Mouse (Mus musculus) forebrain, embryonic 11.5 days (tissue): ENCODE results near the gene Pick1. TPM values are rescaled to one million over a fixed set of nuclear protein-coding genes. Genes with fewer than 3 reads are reported as not detected.

ENCODE experiments used
- ATAC-seq: fragments of 200-750 bp; cut with Nextera tagmentation; replicated peaks from 2 replicates; pipeline ENCODE4 v1.8.0; 2017; ENCODE audit warnings: moderate TSS enrichment; ENCODE audit not compliant: low FRiP score
- DNase-seq: peaks from one replicate; pipeline ENCODE4 v3.0.0-alpha.2; 2017; ENCODE audit warnings: low spot score
- H3K27ac ChIP-seq: fragments of 300-500 bp; sonication (generic); 2 replicates; pipeline ENCODE4 v1.5.1; 2014; ENCODE audit warnings: low read depth, low read length
- H3K27me3 ChIP-seq: fragments of 300-500 bp; sonication (generic); 2 replicates; pipeline ENCODE4 v1.6.1; 2014; ENCODE audit warnings: mild to moderate bottlenecking, low read length, mixed read lengths; ENCODE audit not compliant: control insufficient read depth, insufficient read depth
- H3K36me3 ChIP-seq: fragments of 300-500 bp; sonication (generic); 2 replicates; pipeline ENCODE4 v1.6.1; 2014; ENCODE audit warnings: mild to moderate bottlenecking, low read length, moderate library complexity, mixed read lengths; ENCODE audit not compliant: control insufficient read depth, insufficient read depth
- H3K4me1 ChIP-seq: fragments of 300-500 bp; sonication (generic); replicated peaks from 2 replicates; pipeline ENCODE4 v1.6.1; 2014; ENCODE audit warnings: low read length, mixed read lengths; ENCODE audit not compliant: control insufficient read depth, insufficient read depth
- H3K4me2 ChIP-seq: fragments of 300-500 bp; sonication (generic); 2 replicates; pipeline ENCODE4 v1.6.1; 2014; ENCODE audit warnings: low read depth, mild to moderate bottlenecking, low read length, moderate library complexity, mixed read lengths; ENCODE audit not compliant: severe bottlenecking
- H3K4me3 ChIP-seq: fragments of 300-500 bp; sonication (generic); 2 replicates; pipeline ENCODE4 v1.5.1; 2014; ENCODE audit warnings: low read depth, low read length
- H3K9ac ChIP-seq: fragments of 300-500 bp; sonication (generic); 2 replicates; pipeline ENCODE4 v1.6.1; 2014; ENCODE audit warnings: low read length
- H3K9me3 ChIP-seq: fragments of 300-500 bp; sonication (generic); 2 replicates; pipeline ENCODE4 v1.6.1; 2016; ENCODE audit warnings: low read length, mixed read lengths; ENCODE audit not compliant: control insufficient read depth
- WGBS: fragments of 180-500 bp; shearing (Covaris S2); extraction: QIAGEN DNeasy Blood & Tissue Kit; methylation state at CpG from one replicate; pipeline ENCODE4 v1.1.7; 2014; 5-methylcytosine and 5-hydroxymethylcytosine counted together
- polyA plus RNA-seq: library from polyadenylated mRNA; unstranded; fragments of >200 nt; fragmentation: Nextera tagmentation; extraction: Ambion mirVana; gene quantifications from 2 replicates; pipeline ENCODE4 v1.2.1, GENCODE M21; 2014

Gene Pick1
- polyA plus RNA-seq, 1 experiment from 2014 or later: 29.0 TPM

- H3K27me3 ChIP-seq: no peaks in the 10 kb centered on the region
- H3K36me3 ChIP-seq: no peaks in the 10 kb centered on the region
- DNase-seq: no peak
- no peak overlapping the region for H3K27ac ChIP-seq
- H3K4me1 ChIP-seq: peaks cover 19% of the 10 kb centered on the region
- no peaks in the 10 kb centered on the region for H3K9me3 ChIP-seq
- H3K4me2 ChIP-seq: no peak overlapping the region
- no peak for ATAC-seq
- WGBS: 88% methylated on average over 8 of the region's 8 CpGs
- no peak overlapping the region for H3K9ac ChIP-seq
- no peak overlapping the region for H3K4me3 ChIP-seq
These were observed 33.5 kb upstream of the Pick1 start for GRCm38 (mm10) chr15:79195492-79195891.

GRCm38 (mm10) chr15:79199390-79199976, 29.5 kb upstream of the Pick1 start:
- no peak for DNase-seq
- Histone ChIP-seq H3K9me3 (no peaks in the 10 kb centered on the region), H3K4me3 (no peak overlapping the region), H3K27me3 (no peaks in the 10 kb centered on the region), H3K9ac (no peak overlapping the region), H3K4me2 (no peak overlapping the region), H3K27ac (no peak overlapping the region), H3K36me3 (no peaks in the 10 kb centered on the region), H3K4me1 (peaks cover 14% of the 10 kb centered on the region)
- ATAC-seq: no peak
- 92% methylated on average over 12 of the region's 12 CpGs for WGBS

GRCm38 (mm10) chr15:79201491-79202150, 27.4 kb upstream of the Pick1 start:
- Histone ChIP-seq H3K4me1 (peaks cover 14% of the 10 kb centered on the region), H3K4me2 (0 out of 2 replicates have a peak overlapping the region, but pooled peaks have one; percentile 8), H3K36me3 (no peaks in the 10 kb centered on the region), H3K27me3 (no peaks in the 10 kb centered on the region), H3K9me3 (no peaks in the 10 kb centered on the region), H3K9ac (peak overlapping the region; percentile 50; the same call in 1 of the 2 replicates), H3K4me3 (no peak overlapping the region), H3K27ac (peak overlapping the region; percentile 74)
- DNase-seq (peak; percentile 74), ATAC-seq (peak; percentile 77)
- 19% methylated on average over 13 of the region's 13 CpGs for WGBS

- ATAC-seq (0 out of 2 replicates have a peak, but pooled peaks have one; percentile 36), DNase-seq (no peak)
- Histone ChIP-seq H3K4me2 (no peak overlapping the region), H3K36me3 (no peaks in the 10 kb centered on the region), H3K27me3 (no peaks in the 10 kb centered on the region), H3K9me3 (no peaks in the 10 kb centered on the region), H3K4me1 (peaks cover 14% of the 10 kb centered on the region), H3K27ac (peak overlapping the region; percentile 74; the same call in 1 of the 2 replicates), H3K4me3 (no peak overlapping the region), H3K9ac (no peak overlapping the region)
- 57% methylated on average over 10 of the region's 10 CpGs for WGBS
These were observed 26.4 kb upstream of the Pick1 start for GRCm38 (mm10) chr15:79202575-79202974.

- H3K9ac ChIP-seq: no peak overlapping the region
- no peaks in the 10 kb centered on the region for H3K36me3 ChIP-seq
- H3K4me1 ChIP-seq: no peaks in the 10 kb centered on the region
- no peak overlapping the region for H3K27ac ChIP-seq
- no peaks in the 10 kb centered on the region for H3K27me3 ChIP-seq
- no peaks in the 10 kb centered on the region for H3K9me3 ChIP-seq
- H3K4me2 ChIP-seq: no peak overlapping the region
- WGBS: 83% methylated on average over 6 of the region's 6 CpGs
- ATAC-seq (no peak), DNase-seq (no peak)
- H3K4me3 ChIP-seq: no peak overlapping the region
These were observed 20.8 kb upstream of the Pick1 start for GRCm38 (mm10) chr15:79208211-79208610.

DNA sequence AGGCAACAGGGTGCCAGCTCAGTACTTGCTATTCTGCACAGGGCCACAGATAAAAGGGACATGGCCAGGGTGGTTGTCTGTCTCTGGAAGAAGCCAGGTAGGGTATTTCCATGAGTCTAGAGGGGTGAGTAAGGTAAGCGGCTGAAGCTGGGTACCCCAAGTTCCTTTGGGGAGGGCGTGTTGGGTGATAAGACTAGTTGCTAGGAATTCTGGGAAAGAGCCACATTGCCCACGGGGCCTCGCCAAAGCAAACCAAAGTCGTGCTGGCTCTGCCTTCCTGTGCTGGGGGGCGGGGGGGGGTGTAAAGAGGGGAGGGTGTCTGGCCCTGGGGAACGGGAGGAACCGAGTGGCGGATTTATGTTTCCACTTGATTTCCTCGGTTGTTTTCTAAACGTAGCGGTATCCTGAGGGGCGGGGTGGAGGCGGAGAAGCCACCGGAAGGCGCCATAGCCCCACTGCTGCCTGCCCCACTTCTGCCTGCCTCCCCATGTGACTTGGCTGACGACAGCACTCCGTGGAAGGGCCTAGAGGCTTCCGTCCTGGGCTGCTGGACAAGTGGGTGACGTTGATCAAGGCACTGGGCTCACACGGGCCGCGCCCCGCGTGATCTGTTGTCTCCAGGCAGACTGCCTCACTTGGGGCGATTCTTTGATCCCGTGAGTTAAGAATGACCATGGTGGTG, 20.1 kb upstream of the Pick1 start:
- no peak overlapping the region for H3K4me2 ChIP-seq
- H3K27ac ChIP-seq: no peak overlapping the region
- H3K36me3 ChIP-seq: no peaks in the 10 kb centered on the region
- no peak overlapping the region for H3K9ac ChIP-seq
- ATAC-seq: no peak
- no peaks in the 10 kb centered on the region for H3K9me3 ChIP-seq
- 79% methylated on average over 27 of the region's 27 CpGs for WGBS
- H3K27me3 ChIP-seq: no peaks in the 10 kb centered on the region
- H3K4me1 ChIP-seq: no peaks in the 10 kb centered on the region
- no peak for DNase-seq
- no peak overlapping the region for H3K4me3 ChIP-seq

GRCm38 (mm10) chr15:79210357-79210756, 18.6 kb upstream of the Pick1 start:
- Histone ChIP-seq H3K9me3 (no peaks in the 10 kb centered on the region), H3K27me3 (no peaks in the 10 kb centered on the region), H3K4me3 (no peak overlapping the region), H3K36me3 (no peaks in the 10 kb centered on the region), H3K4me1 (no peaks in the 10 kb centered on the region), H3K27ac (no peak overlapping the region), H3K4me2 (no peak overlapping the region), H3K9ac (no peak overlapping the region)
- 75% methylated on average over 2 of the region's 2 CpGs for WGBS
- ATAC-seq: no peak
- no peak for DNase-seq

GRCm38 (mm10) chr15:79212750-79213446, 16.1 kb upstream of the Pick1 start:
- no peak for DNase-seq
- H3K4me3 ChIP-seq: no peak overlapping the region
- no peak overlapping the region for H3K27ac ChIP-seq
- H3K9me3 ChIP-seq: no peaks in the 10 kb centered on the region
- H3K4me1 ChIP-seq: no peaks in the 10 kb centered on the region
- H3K27me3 ChIP-seq: no peaks in the 10 kb centered on the region
- 80% methylated on average over 26 of the region's 26 CpGs for WGBS
- no peak for ATAC-seq
- H3K9ac ChIP-seq: no peak overlapping the region
- no peak overlapping the region for H3K4me2 ChIP-seq
- no peaks in the 10 kb centered on the region for H3K36me3 ChIP-seq
